ENCODE assay signal across 7 mouse cellular contexts in the genomic region with DNA sequence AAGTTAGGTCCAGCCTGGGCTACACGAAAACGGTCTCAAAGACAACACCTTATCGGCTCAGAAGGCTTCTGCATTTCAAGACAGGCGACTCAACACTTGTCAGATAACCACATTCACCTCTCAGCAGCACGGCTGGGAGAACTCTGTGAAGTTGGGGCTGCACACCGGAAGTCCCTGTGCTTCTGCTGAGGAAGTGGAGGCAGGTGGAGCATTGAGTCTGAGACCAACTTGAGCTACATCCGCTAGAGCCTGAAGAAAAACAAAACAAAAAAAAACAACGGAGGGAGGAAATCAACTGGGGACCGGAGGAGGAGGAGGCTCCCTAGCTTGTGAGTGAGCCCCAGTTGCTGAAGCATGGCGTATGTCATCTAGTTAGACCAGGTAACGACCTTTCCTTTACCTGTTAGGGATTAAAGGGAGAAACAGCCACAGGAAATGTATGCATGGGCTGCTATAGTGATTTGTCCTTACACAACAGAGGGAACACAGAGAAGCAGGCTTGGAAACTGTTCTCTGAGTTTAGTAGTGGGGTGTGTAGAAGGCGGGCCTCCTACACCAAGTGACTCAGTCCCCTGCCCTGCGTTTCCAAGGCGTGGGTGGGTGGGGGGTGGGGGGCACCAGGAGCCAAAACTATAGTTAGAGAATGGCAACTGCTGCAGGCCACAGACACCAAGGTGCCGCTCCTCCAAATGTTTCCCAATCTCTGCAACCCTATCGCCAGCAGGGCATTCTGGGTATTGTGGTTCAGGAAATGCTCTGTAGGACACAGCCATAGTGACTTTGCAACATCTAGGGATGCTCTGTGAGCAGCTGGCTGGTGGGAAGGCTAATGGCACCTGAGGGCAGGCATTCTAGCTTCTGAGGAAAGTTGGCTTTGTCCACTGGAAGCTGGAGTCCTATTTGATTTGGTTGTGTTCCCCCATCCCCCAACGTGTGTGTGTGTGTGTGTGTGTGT. TPM values are rescaled to one million over a fixed set of nuclear protein-coding genes. Genes with fewer than 3 reads are reported as not detected.
DNase-seq lines count a peak whose midpoint lies in the region; ATAC-seq and TF ChIP-seq lines count a peak whose summit lies in the region.

A gene (plus strand): TSS at position 199 of the 955 bp plus-strand sequence.

- peaks cover 3% of the 10 kb centered on the region for H3K79me2 ChIP-seq in myocyte (ENCODE audit: control insufficient read depth, insufficient read depth)

- no peak within 1 kb of the TSS for H3ac ChIP-seq in myocyte (ENCODE audit: control insufficient read depth, insufficient read length)

- 88% methylated on average over 17 of the region's 17 CpGs for WGBS in forebrain, embryonic 11.5 days
- WGBS in limb, embryonic 10.5 days: 81% methylated on average over 17 of the region's 17 CpGs

- no peaks in the 10 kb centered on the region for H3K4me1 ChIP-seq in forebrain, embryonic 11.5 days (replicated peaks; ENCODE audit: control insufficient read depth, insufficient read depth, low read length)
- H3K4me1 ChIP-seq in limb, embryonic 10.5 days: peaks cover 2% of the 10 kb centered on the region

- no peak within 1 kb of the TSS for H3K4me3 ChIP-seq in forebrain, embryonic 11.5 days (ENCODE audit: low read depth, low read length)
- H3K4me3 ChIP-seq in limb, embryonic 10.5 days: no peak within 1 kb of the TSS
- no peak within 1 kb of the TSS for H3K4me3 ChIP-seq in myocyte

- no peak within 1 kb of the TSS for H3K27ac ChIP-seq in forebrain, embryonic 11.5 days (ENCODE audit: low read depth, low read length)
- H3K27ac ChIP-seq in limb, embryonic 10.5 days: no peak within 1 kb of the TSS

- no peaks in the 10 kb centered on the region for H3K36me3 ChIP-seq in forebrain, embryonic 11.5 days (ENCODE audit: control insufficient read depth, insufficient read depth, low read length)
- H3K36me3 ChIP-seq in limb, embryonic 10.5 days: no peaks in the 10 kb centered on the region
- H3K36me3 ChIP-seq in myocyte (ENCODE audit: control insufficient read depth, insufficient read depth): no peaks in the 10 kb centered on the region

- H3K27me3 ChIP-seq in forebrain, embryonic 11.5 days (ENCODE audit: control insufficient read depth, insufficient read depth, low read length): no peaks in the 10 kb centered on the region
- no peaks in the 10 kb centered on the region for H3K27me3 ChIP-seq in limb, embryonic 10.5 days (ENCODE audit: low read depth, poor library complexity, severe bottlenecking)
- H3K27me3 ChIP-seq in myocyte (ENCODE audit: control insufficient read depth, insufficient read depth, insufficient read length): no peaks in the 10 kb centered on the region

- no peak for TF ChIP-seq POLR2A in myocyte (IDR thresholded peaks at IDR 0.05; ENCODE audit: insufficient read length, low read depth)

- no peak for ATAC-seq in forebrain, embryonic 11.5 days (replicated peaks; ENCODE audit: low FRiP score)

- H3K9ac ChIP-seq in forebrain, embryonic 11.5 days (ENCODE audit: low read length): no peak within 1 kb of the TSS

- no peak within 1 kb of the TSS for H3K4me2 ChIP-seq in forebrain, embryonic 11.5 days (ENCODE audit: low read depth, low read length, severe bottlenecking)
- H3K4me2 ChIP-seq in myocyte (ENCODE audit: low read depth): peak within 1 kb of the TSS; percentile 27

- H3K9me3 ChIP-seq in forebrain, embryonic 11.5 days (ENCODE audit: control insufficient read depth, low read length): no peaks in the 10 kb centered on the region
- no peaks in the 10 kb centered on the region for H3K9me3 ChIP-seq in limb, embryonic 10.5 days (replicated peaks)

- peak; percentile 73 to 74 for DNase-seq in CD8-positive naive resting alpha-beta T cell, adult 2 months (ENCODE audit: low read depth in 2 of 2, low spot score in 2 of 2)
- peak; percentile 86 for DNase-seq in NIH3T3 (ENCODE audit: low read depth)
- no peak for DNase-seq in forebrain, embryonic 11.5 days (ENCODE audit: low spot score)
- DNase-seq in heart, postnatal 4 days: no peak
- DNase-seq in limb, embryonic 10.5 days (ENCODE audit: low spot score): no peak
- no peak for DNase-seq in cerebellum, postnatal 25 days

TF ChIP-seq in myocyte, 11 proteins besides CTCF, POLR2A, EP300 and RAD21:
- 0 out of 2 replicates have a peak, but pooled peaks have one; percentile 46 for TF ChIP-seq CEBPB (IDR thresholded peaks at IDR 0.05; ENCODE audit: insufficient read depth, poor library complexity, severe bottlenecking)
- no peak for TF ChIP-seq USF1 (IDR thresholded peaks at IDR 0.05; ENCODE audit: low read depth)
- no peak for TF ChIP-seq TCF3 (IDR thresholded peaks at IDR 0.05; ENCODE audit: insufficient read length, low read depth)
- no peak for TF ChIP-seq MAX (IDR thresholded peaks at IDR 0.05; ENCODE audit: low read depth)
- TF ChIP-seq REST (IDR thresholded peaks at IDR 0.05; ENCODE audit: insufficient read depth, insufficient read length): no peak
- TF ChIP-seq MYOG (IDR thresholded peaks at IDR 0.05; ENCODE audit: control insufficient read depth in 1 of 3, insufficient read depth in 1 of 3, insufficient read length in 2 of 3, low read depth in 2 of 3): peak in 1 of 3 experiments; percentile 14
- no peak for TF ChIP-seq SRF (IDR thresholded peaks at IDR 0.05; ENCODE audit: control insufficient read depth, insufficient read length, low read depth)

RNA-seq across cellular contexts. Expression of the gene that starts here (rescaled TPM):
- 782 and 811 TPM in 2 replicates for polyA plus RNA-seq in forebrain, embryonic 11.5 days (2014; fragmentation: Nextera tagmentation; extraction: Ambion mirVana)
- total RNA-seq in heart, postnatal 4 days (2021): 100 to 1,000 TPM; 468 to 481 TPM
- 907 and 916 TPM in 2 replicates for polyA plus RNA-seq in limb, embryonic 10.5 days (2016; fragmentation: Nextera tagmentation; extraction: Ambion mirVana)
- 186 TPM for polyA plus RNA-seq in myocyte (2012; fragmentation: generic; extraction: Trizol)

Comparison
In these comparisons a context has a peak if more than half of its experiments do, and no peak if none do; other contexts are left out.
1. DNase-seq: peak in CD8-positive naive resting alpha-beta T cell, adult 2 months (2 of 2) and NIH3T3 (single experiment); none in forebrain, embryonic 11.5 days (single experiment), heart, postnatal 4 days (single experiment), limb, embryonic 10.5 days (single experiment) and cerebellum, postnatal 25 days (0 of 2).